Mouse (Mus musculus) forebrain, embryonic 12.5 days (tissue): Measurements from ENCODE around the gene Ccdc57. TPM values are rescaled to one million over a fixed set of nuclear protein-coding genes. Genes with fewer than 3 reads are reported as not detected.

Experiments
- ATAC-seq: fragments of 200-750 bp; cut with Nextera tagmentation; 2 replicates; pipeline ENCODE4 v1.8.0; 2017; ENCODE audit warnings: moderate TSS enrichment; ENCODE audit not compliant: low FRiP score
- H3K27ac ChIP-seq: fragments of 300-500 bp; sonication (generic); 2 replicates; pipeline ENCODE4 v1.5.1; 2016; ENCODE audit warnings: mild to moderate bottlenecking
- H3K27me3 ChIP-seq: fragments of 300-500 bp; sonication (generic); 2 replicates; pipeline ENCODE4 v1.6.1; 2016; ENCODE audit warnings: mild to moderate bottlenecking
- H3K36me3 ChIP-seq: fragments of 300-500 bp; sonication (generic); replicated peaks from 2 replicates; pipeline ENCODE4 v1.6.1; 2016; ENCODE audit warnings: mild to moderate bottlenecking
- H3K4me1 ChIP-seq: fragments of 300-500 bp; sonication (generic); 2 replicates; pipeline ENCODE4 v1.6.1; 2016
- H3K4me2 ChIP-seq: fragments of 300-500 bp; sonication (generic); 2 replicates; pipeline ENCODE4 v1.6.1; 2016; ENCODE audit warnings: mild to moderate bottlenecking, moderate library complexity
- H3K4me3 ChIP-seq: fragments of 300-500 bp; sonication (generic); replicated peaks from 2 replicates; pipeline ENCODE4 v1.5.1; 2016; ENCODE audit warnings: mild to moderate bottlenecking
- H3K9ac ChIP-seq: fragments of 300-500 bp; sonication (generic); 2 replicates; pipeline ENCODE4 v1.6.1; 2016; ENCODE audit warnings: mild to moderate bottlenecking
- H3K9me3 ChIP-seq: fragments of 300-500 bp; sonication (generic); 2 replicates; pipeline ENCODE4 v1.6.1; 2016
- WGBS: fragments of 180-500 bp; shearing (Covaris S2); methylation state at CpG from one replicate; pipeline ENCODE4 v1.1.7; 2016; 5-methylcytosine and 5-hydroxymethylcytosine counted together
- polyA plus RNA-seq: library from polyadenylated mRNA; unstranded; fragments of >200 nt; fragmentation: Nextera tagmentation; extraction: Ambion mirVana; gene quantifications from 2 replicates; pipeline ENCODE4 v1.2.1, GENCODE M21; 2016

Gene Ccdc57
- polyA plus RNA-seq, 1 experiment from 2014 or later: 8.8 TPM

DNA sequence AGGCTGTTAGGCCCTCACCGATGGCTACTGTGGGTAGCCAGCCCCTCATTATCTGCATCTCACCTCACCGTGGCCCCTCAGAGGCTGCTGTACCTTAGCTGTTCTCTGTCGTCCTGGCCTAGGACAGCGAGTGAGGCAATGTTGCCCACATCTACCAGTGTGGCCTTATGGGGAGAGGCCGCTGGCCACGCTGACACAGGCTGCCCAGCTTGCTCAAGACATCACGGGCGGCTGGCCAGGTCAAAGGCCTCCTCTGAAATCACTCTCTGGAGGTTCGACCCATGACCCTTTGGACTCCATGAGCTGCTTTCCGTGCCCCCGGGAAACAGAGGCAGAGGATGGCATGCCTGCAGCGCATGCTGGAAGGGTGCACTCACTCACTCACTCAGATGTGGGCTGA, 102.0 kb downstream of the Ccdc57 start:
- no peak for ATAC-seq
- H3K27me3 ChIP-seq: no peaks in the 10 kb centered on the region
- no peak overlapping the region for H3K4me3 ChIP-seq
- no peaks in the 10 kb centered on the region for H3K9me3 ChIP-seq
- H3K27ac ChIP-seq: no peak overlapping the region
- H3K4me2 ChIP-seq: no peak overlapping the region
- no peaks in the 10 kb centered on the region for H3K36me3 ChIP-seq
- H3K9ac ChIP-seq: no peak overlapping the region
- 88% methylated on average over 12 of the region's 12 CpGs for WGBS
- peaks cover 34% of the 10 kb centered on the region for H3K4me1 ChIP-seq

DNA sequence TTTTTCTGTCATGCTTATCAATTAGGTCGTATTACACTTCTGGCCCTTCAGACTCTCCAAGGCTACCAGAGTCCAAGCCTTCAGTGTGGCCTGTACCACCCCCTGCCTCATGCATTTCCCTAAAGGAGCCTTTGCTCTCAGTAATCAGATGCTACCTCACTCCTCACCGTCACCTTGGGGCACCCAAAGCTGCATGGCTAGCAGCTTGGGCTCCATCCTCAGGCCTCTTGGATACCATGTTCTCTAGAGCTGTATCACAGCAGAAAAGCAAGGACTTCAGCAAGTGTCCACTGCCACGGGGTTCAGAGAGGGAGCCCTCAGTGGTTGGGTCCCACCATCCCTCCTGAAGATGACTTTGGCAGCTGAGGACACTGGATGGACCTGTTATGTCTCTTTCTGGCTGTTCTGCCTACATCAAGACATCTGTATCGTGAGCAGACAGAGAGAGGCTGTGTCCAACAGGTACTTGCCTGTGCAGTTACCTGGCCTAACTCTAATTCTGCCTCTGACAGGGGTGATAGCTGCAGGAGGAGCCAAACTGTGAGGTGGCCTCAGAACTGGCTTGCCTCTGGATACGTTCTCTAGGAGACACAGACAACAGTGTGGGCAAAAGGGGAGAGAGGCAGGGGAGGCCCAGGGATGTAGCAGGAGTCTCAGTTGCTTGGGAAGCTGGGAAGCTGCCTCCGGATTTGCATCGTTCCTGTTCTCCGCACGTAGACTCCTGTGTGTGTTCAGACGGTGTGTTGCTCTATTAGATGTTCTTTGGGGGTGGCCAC, 102.7 kb downstream of the Ccdc57 start:
- Histone ChIP-seq H3K4me3 (no peak overlapping the region), H3K9ac (no peak overlapping the region), H3K36me3 (no peaks in the 10 kb centered on the region), H3K9me3 (no peaks in the 10 kb centered on the region), H3K4me1 (peaks cover 41% of the 10 kb centered on the region), H3K27me3 (no peaks in the 10 kb centered on the region), H3K27ac (no peak overlapping the region), H3K4me2 (no peak overlapping the region)
- no peak for ATAC-seq
- WGBS: 86% methylated on average over 10 of the region's 10 CpGs

DNA sequence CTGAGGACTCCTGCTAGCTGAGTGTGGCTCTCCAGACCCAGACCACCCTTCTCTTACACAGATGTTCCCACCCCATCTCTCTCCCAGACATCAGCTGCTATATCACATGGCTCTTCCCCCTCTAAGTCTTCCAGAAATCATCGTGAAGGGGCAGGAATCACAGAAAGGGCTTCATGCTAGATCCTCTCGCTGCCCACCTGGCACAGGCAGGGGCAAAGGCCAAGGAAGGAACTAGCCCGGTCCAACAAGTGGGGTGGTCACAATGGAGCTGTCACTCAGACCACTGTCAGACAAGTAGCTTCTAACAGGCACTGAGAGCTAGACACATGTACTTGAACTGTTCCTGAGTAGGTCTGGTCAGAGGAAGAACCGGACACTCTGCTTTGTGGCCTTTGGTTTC, 104.3 kb downstream of the Ccdc57 start:
- Histone ChIP-seq H3K4me3 (no peak overlapping the region), H3K27ac (no peak overlapping the region), H3K4me2 (no peak overlapping the region), H3K27me3 (no peaks in the 10 kb centered on the region), H3K4me1 (peaks cover 28% of the 10 kb centered on the region), H3K36me3 (no peaks in the 10 kb centered on the region), H3K9ac (no peak overlapping the region), H3K9me3 (no peaks in the 10 kb centered on the region)
- ATAC-seq: no peak
- 80% methylated on average over 4 of the region's 4 CpGs for WGBS

DNA sequence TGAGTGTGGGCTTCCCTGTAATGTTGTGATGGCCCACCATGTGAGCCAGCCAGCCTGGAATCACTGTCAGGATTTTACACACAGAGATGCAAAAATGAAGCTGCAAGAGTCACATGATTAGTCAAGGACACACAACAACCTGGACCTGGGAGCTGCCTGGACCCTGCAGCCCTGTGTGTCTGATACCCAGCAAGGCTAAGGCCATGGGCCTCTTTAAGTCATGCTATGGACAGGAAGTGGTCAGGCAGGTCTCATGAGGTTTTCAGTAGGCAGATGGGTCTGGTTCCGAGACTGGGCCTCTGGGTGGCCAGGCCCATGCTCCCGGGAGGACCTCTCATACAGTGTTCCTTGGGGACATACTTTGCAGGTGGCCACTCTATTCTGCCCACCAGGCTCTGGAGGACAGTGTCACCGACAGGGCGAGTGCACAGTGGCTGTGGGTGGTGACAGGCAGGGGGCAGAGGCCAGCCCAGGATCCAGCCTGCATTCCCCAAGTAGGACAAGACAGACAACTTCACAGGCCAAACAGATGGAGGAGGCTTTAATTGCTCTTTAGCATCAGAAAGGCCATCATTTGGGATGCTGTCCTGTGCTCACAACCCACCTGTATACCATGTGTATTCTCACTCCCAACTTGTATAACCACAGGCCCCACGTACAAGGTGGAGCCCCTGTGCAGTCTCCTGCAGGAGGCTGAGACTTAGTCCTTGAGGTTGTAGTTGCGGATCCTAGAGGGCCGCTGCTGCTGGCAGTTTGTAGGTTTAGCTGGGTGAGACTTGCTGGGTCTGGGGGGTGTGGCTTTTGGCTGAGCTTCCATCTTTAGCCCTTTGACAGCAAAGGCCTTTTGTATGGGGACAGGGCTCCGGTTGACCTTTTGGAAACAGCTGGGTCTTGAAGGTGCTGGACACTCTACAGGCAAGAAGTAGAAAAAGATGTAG, 106.4 kb downstream of the Ccdc57 start:
- H3K9ac ChIP-seq: 0 out of 2 replicates have a peak overlapping the region, but pooled peaks have one; percentile 96
- H3K9me3 ChIP-seq: no peaks in the 10 kb centered on the region
- no peaks in the 10 kb centered on the region for H3K27me3 ChIP-seq
- H3K4me2 ChIP-seq: no peak overlapping the region; the same call in 1 of the 2 replicates
- ATAC-seq: no peak
- peaks cover 11% of the 10 kb centered on the region for H3K36me3 ChIP-seq
- peak overlapping the region; percentile 99 for H3K27ac ChIP-seq
- H3K4me3 ChIP-seq: no peak overlapping the region
- WGBS: 80% methylated on average over 8 of the region's 8 CpGs
- peaks cover 42% of the 10 kb centered on the region for H3K4me1 ChIP-seq

DNA sequence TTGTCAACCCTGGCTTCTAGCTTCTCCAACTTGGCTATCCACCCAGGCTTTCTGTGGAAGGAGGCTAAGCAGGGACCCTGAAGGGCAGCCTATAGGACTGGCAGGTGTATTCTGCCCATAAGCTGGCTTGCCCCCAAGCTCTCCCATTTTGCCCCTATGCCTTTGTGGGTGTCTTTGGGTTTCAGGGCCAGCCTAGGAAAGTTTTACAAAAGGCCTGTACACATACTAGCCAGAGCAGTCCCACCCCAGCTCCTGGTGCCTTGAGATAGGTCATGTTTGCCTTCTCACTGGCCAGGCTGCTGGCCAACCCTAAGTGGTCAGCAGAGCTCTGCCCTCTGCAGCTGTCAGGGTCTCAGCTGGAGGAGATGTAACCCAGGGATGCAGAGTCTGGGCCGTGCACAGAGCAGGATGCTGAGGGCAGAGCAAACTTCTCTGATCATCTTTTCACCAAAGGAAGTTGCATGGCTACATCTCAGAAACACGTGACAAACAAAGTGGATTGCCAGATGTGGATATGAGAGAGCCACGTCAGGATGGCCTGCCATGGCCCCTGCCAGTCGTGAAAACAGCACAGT, 107.3 kb downstream of the Ccdc57 start:
- peaks cover 20% of the 10 kb centered on the region for H3K36me3 ChIP-seq
- peak overlapping the region; percentile 96 for H3K9ac ChIP-seq
- 48% methylated on average over 4 of the region's 4 CpGs for WGBS
- no peak for ATAC-seq
- peaks cover 51% of the 10 kb centered on the region for H3K4me1 ChIP-seq
- H3K27me3 ChIP-seq: no peaks in the 10 kb centered on the region
- H3K9me3 ChIP-seq: no peaks in the 10 kb centered on the region
- peak overlapping the region; percentile 90 for H3K4me3 ChIP-seq
- H3K27ac ChIP-seq: peak overlapping the region; percentile 99
- H3K4me2 ChIP-seq: peak overlapping the region; percentile 98

DNA sequence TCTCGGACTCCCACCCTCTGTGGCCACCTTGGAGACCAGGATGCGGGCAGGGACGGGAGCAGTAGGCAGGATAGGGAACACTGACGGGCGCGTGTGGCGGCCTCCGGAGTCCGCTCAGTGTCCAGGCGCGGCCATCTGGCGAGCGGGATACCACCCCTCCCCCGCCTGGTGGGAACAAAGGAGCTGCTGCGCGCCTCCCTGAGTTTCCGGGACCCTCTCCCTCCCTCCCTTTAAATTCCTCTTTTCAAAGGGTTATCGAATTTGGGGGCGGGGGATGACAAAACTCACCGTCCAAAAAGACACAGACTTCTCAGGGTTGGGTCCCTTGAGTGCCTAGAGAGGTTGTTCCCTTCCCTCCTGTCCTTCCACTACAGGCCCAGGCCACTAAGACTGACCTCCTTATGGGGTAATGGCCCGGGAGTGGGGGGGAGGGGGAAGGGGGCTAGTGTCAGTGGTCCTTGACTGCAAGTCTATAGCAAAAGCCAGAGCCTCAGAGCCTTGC, 107.8 kb downstream of the Ccdc57 start:
- Histone ChIP-seq H3K36me3 (peaks cover 25% of the 10 kb centered on the region), H3K4me2 (peak overlapping the region; percentile 98), H3K4me1 (peaks cover 51% of the 10 kb centered on the region), H3K4me3 (peak overlapping the region; percentile 90), H3K27ac (peak overlapping the region; percentile 99), H3K27me3 (no peaks in the 10 kb centered on the region), H3K9ac (peak overlapping the region; percentile 96), H3K9me3 (no peaks in the 10 kb centered on the region)
- WGBS: under 1% methylated on average over 21 of the region's 21 CpGs
- peak; percentile 22 for ATAC-seq

DNA sequence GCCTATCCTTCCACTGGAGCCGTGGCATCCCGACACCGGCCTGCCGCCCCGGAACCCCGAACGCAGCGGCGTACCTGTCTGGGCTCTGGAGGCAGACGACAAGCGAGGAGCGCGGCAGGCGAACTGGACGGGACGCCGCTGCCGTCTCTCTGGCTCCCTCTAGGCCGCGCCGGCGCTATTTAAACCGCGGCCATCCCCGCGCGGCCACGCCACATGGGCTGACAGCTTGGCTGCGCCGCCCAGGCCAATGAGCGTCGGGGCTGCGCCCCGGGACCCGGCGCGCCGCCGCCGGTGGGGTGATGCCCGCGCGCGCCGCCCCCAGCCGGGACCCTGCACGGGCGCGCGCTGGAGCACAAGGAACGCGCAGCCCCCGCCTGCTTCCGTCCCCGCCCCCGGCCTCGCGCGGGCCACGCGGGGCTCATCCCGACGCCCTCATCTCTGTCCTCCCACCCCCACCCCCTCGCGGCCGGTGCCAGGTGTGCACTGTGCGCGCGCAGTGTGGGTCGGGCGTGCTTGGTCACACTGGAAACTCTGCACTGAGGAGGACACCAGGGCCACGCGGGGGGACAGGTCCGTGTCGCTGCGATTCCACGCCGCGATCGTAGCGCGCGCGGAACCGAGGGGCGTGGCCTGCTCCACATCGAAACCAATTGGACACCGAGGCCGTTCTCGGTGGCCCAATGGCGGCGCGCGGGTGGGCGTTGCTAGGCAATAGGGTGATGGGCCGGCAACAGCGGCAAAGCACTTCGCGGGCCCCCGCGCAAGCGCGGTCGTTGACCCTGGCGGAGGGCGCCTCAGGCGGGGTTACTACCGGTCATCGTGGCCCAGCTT, 108.5 kb downstream of the Ccdc57 start, which contains the start of gene Fasn:
Gene Fasn, minus strand, starts transcription at position 592 of the 831 bp plus-strand sequence.
- H3K4me2 ChIP-seq: peak within 1 kb of the TSS; percentile 98
- no peaks in the 10 kb centered on the region for H3K27me3 ChIP-seq
- H3K9me3 ChIP-seq: no peaks in the 10 kb centered on the region
- peak; percentile 90 for ATAC-seq
- peak within 1 kb of the TSS; percentile 96 for H3K9ac ChIP-seq
- H3K4me3 ChIP-seq: peak within 1 kb of the TSS; percentile 90
- H3K36me3 ChIP-seq: peaks cover 32% of the 10 kb centered on the region
- peak within 1 kb of the TSS; percentile 99 for H3K27ac ChIP-seq
- under 1% methylated on average over 109 of the region's 109 CpGs for WGBS
- peaks cover 51% of the 10 kb centered on the region for H3K4me1 ChIP-seq

DNA sequence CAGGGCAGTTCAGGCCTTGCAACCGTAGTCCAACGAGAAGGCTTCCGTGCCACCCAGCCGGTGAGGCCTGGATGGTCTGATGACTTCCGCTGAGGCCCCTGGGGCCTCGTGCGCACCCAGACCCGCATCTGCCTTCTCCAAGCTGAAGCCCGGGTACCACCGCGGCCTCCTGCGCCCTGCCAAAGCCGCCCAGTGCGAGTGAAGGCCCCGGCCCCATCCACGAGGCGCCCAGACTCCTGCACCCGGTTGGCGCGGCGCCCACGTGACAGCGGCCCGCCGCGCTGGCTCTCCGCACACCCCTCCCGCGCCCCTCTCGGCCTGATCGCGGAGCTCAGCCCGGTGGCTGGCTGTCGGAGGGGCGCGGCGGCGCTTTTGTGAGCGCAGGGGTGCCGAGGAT, 109.1 kb downstream of the Ccdc57 start:
- H3K4me2 ChIP-seq: peak overlapping the region; percentile 98
- ATAC-seq: peak; percentile 63
- no peaks in the 10 kb centered on the region for H3K9me3 ChIP-seq
- H3K4me1 ChIP-seq: peaks cover 51% of the 10 kb centered on the region
- H3K36me3 ChIP-seq: peaks cover 38% of the 10 kb centered on the region
- H3K27me3 ChIP-seq: no peaks in the 10 kb centered on the region
- peak overlapping the region; percentile 99 for H3K27ac ChIP-seq
- peak overlapping the region; percentile 90 for H3K4me3 ChIP-seq
- WGBS: 0% methylated on average over 38 of the region's 40 CpGs
- H3K9ac ChIP-seq: peak overlapping the region; percentile 96

DNA sequence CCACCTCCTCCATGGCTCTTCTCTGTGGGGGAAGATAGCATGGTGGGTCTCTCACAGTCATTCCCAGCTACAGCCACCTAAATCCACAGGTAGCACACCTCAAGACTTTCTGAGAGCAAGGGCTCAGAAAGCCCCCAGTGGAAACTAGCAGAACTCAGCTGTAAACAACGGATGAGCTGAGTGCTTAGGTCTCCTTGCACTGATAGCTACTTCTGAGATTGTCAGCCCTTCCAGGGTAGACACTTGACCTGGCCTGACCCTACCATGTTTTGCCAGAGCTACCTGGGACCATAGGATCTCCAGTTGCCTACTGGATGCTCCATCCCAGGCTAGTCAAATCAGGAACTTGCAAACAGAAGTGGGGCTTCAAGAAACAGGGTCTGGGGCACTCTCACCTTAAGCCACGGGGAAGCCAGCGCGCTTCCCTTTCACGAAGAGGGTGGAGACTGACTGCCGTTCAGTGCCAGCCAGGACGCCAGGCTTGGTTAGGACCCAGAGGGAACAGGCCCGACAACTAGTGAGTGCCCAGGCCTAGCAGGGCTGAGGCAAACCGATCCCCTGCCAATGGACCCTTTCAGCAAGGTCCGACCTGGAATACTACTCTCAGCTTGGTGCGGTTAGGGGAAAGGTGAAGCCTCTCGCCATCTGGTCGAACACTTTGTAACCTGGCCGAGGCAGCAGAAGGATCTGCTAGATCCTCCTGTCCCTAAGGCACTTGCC, 109.7 kb downstream of the Ccdc57 start:
- 1% methylated on average over 14 of the region's 14 CpGs for WGBS
- no peaks in the 10 kb centered on the region for H3K27me3 ChIP-seq
- peak overlapping the region; percentile 99 for H3K27ac ChIP-seq
- H3K4me2 ChIP-seq: peak overlapping the region; percentile 98
- H3K4me1 ChIP-seq: peaks cover 51% of the 10 kb centered on the region
- ATAC-seq: no peak
- H3K9ac ChIP-seq: peak overlapping the region; percentile 96
- peak overlapping the region; percentile 90 for H3K4me3 ChIP-seq
- no peaks in the 10 kb centered on the region for H3K9me3 ChIP-seq
- peaks cover 44% of the 10 kb centered on the region for H3K36me3 ChIP-seq

DNA sequence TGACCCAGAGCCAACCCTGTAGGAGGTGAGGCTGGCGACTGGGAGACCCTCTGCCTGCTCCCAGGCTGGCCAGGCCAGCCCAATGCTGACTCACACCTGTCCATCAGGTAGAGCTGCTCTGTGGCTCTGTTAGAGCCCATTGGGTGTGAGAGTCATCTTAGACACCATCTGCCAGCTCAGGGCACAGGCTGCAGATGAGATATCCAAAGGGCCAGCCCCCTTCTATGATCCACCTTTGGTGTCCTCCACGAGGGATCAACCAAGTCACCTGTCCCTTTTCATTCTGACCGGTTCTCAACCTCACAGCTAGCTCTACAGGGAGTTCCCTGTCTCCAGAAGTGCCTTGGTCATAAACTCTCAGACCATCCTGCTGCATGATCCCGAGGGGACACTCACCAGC, 110.4 kb downstream of the Ccdc57 start:
- ATAC-seq: no peak
- Histone ChIP-seq H3K9ac (peak overlapping the region; percentile 96), H3K36me3 (peaks cover 51% of the 10 kb centered on the region), H3K27me3 (no peaks in the 10 kb centered on the region), H3K27ac (no peak overlapping the region), H3K4me2 (peak overlapping the region; percentile 98), H3K4me1 (peaks cover 51% of the 10 kb centered on the region), H3K9me3 (no peaks in the 10 kb centered on the region), H3K4me3 (peak overlapping the region; percentile 90)
- WGBS: 68% methylated on average over 4 of the region's 4 CpGs
